Mouse (Mus musculus) heart, postnatal 0 days (tissue): ENCODE measurements around the gene Cdk17.

ENCODE experiments used
- CTCF ChIP-seq: IDR thresholded peaks from 2 replicates; pipeline ENCODE4 v1.5.1; 2016; ENCODE audit warnings: antibody characterized with exemption, control low read depth, low read depth
- EP300 ChIP-seq: IDR thresholded peaks from 2 replicates; pipeline ENCODE4 v1.6.1; 2016; ENCODE audit warnings: antibody characterized with exemption, low read depth

DNA sequence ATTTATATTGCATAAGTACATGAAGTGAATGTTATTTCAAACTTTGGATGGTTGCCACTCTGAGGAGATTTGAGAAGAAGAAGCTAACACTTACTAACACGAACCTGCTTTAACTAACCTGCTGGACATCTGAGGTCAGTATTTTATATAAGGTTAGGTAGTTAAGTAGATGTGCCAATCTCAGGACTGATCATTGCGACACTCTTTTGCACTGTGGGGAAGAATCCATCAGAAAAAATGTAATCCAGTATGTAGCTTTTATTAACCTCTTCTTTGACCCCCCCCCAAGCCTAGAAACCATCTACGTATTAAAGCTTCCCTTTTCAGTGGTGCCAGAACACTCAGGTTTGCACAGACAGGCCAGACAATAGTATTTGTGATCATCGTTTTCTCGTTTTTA, 8.0 kb upstream of the Cdk17 start:
- TF ChIP-seq CTCF (no peak), EP300 (no peak)
